In genomic region chr2:25639890-25640289, GRCm38 (mm10) we compare ENCODE assay signal across 10 mouse cellular contexts. TPM values are rescaled to one million over a fixed set of nuclear protein-coding genes. Genes with fewer than 3 reads are reported as not detected.
A peak's percentile ranks its signal among the peaks of the same experiment; 100 is the strongest.
DNase-seq lines count a peak whose midpoint lies in the region; ATAC-seq and TF ChIP-seq lines count a peak whose summit lies in the region.
"Had no signal": no experiment of that assay in that cellular context is flagged by ENCODE, and none has a peak within 500 bp of the region (broad histone marks: within the 10 kb centered on the region; RNA-seq: fewer than 3 reads in every experiment).

No protein-coding gene starts in this region.

- H3K36me3 ChIP-seq in intestine, postnatal 0 days (ENCODE audit: control insufficient read depth, insufficient read depth), result no peaks in the 10 kb centered on the region
- H3K36me3 ChIP-seq in intestine, embryonic 15.5 days, result no peaks in the 10 kb centered on the region
- H3K36me3 ChIP-seq in testis, adult 2 months (ENCODE audit: control insufficient read depth, insufficient read depth, low read length), result no peaks in the 10 kb centered on the region
- no peaks in the 10 kb centered on the region for H3K36me3 ChIP-seq in limb, embryonic 10.5 days

- no peaks in the 10 kb centered on the region for H3K4me1 ChIP-seq in intestine, postnatal 0 days (replicated peaks; ENCODE audit: control insufficient read depth, insufficient read depth, low read length)
- H3K4me1 ChIP-seq in intestine, embryonic 15.5 days (replicated peaks), result no peaks in the 10 kb centered on the region
- no peaks in the 10 kb centered on the region for H3K4me1 ChIP-seq in testis, adult 2 months (ENCODE audit: control insufficient read depth, insufficient read depth, low read length)
- H3K4me1 ChIP-seq in limb, embryonic 10.5 days, result no peaks in the 10 kb centered on the region

- no peak for TF ChIP-seq POLR2A in testis, adult 2 months (IDR thresholded peaks at IDR 0.05; ENCODE audit: control insufficient read depth, low read depth, low read length)

- WGBS in intestine, postnatal 0 days, result 18% methylated on average over 6 of the region's 6 CpGs
- WGBS in intestine, embryonic 15.5 days, result 21% methylated on average over 6 of the region's 6 CpGs
- 20% methylated on average over 6 of the region's 6 CpGs for WGBS in limb, embryonic 10.5 days

- H3K9me3 ChIP-seq in intestine, postnatal 0 days (ENCODE audit: control insufficient read depth), result no peaks in the 10 kb centered on the region
- H3K9me3 ChIP-seq in intestine, embryonic 15.5 days, result no peaks in the 10 kb centered on the region
- H3K9me3 ChIP-seq in limb, embryonic 10.5 days (replicated peaks), result no peaks in the 10 kb centered on the region

- H3K4me3 ChIP-seq in intestine, postnatal 0 days (ENCODE audit: low read depth, low read length), result no peak overlapping the region
- no peak overlapping the region for H3K4me3 ChIP-seq in intestine, embryonic 15.5 days (replicated peaks)
- no peak overlapping the region for H3K4me3 ChIP-seq in testis, adult 2 months (ENCODE audit: control insufficient read depth, low read depth, low read length)
- no peak overlapping the region for H3K4me3 ChIP-seq in limb, embryonic 10.5 days

- H3K4me2 ChIP-seq in intestine, postnatal 0 days (replicated peaks; ENCODE audit: low read depth), result no peak overlapping the region
- no peak overlapping the region for H3K4me2 ChIP-seq in intestine, embryonic 15.5 days (replicated peaks)

- DNase-seq in CD4-positive, CD25-positive, alpha-beta regulatory T cell, adult 2 months (ENCODE audit: low read depth, low spot score), result peak; percentile 69
- no peak for DNase-seq in testis, postnatal 14 days (ENCODE audit: low spot score)
- peak; percentile 73 for DNase-seq in limb, embryonic 10.5 days (ENCODE audit: low spot score)
- peak; percentile 65 for DNase-seq in thymus, postnatal 14 days

- no peak overlapping the region for H3K9ac ChIP-seq in intestine, postnatal 0 days (ENCODE audit: low read depth, low read length)
- H3K9ac ChIP-seq in intestine, embryonic 15.5 days, result no peak overlapping the region

- peak; percentile 73 for TF ChIP-seq CTCF in intestine, postnatal 0 days (IDR thresholded peaks at IDR 0.05; ENCODE audit: low read depth)
- peak; percentile 9; the same call in 1 of the 2 replicates for TF ChIP-seq CTCF in testis, adult 2 months (IDR thresholded peaks at IDR 0.05; ENCODE audit: control insufficient read depth, insufficient read depth, insufficient replicate concordance, low read depth, low read length)

- no peak for ATAC-seq in CD4-positive, CD25-positive, alpha-beta regulatory T cell, adult 4 months
- no peak for ATAC-seq in intestine, postnatal 0 days
- no peak for ATAC-seq in intestine, embryonic 15.5 days

- no peaks in the 10 kb centered on the region for H3K27me3 ChIP-seq in intestine, postnatal 0 days (replicated peaks; ENCODE audit: control insufficient read depth, insufficient read depth, low read length)
- H3K27me3 ChIP-seq in intestine, embryonic 15.5 days (replicated peaks), result no peaks in the 10 kb centered on the region; the same call in 1 of the 2 replicates
- H3K27me3 ChIP-seq in testis, adult 2 months (ENCODE audit: control insufficient read depth, insufficient read depth, low read length), result no peaks in the 10 kb centered on the region
- no peaks in the 10 kb centered on the region for H3K27me3 ChIP-seq in limb, embryonic 10.5 days (ENCODE audit: low read depth, poor library complexity, severe bottlenecking)

- no peak overlapping the region for H3K27ac ChIP-seq in intestine, postnatal 0 days (ENCODE audit: low read depth, low read length)
- no peak overlapping the region for H3K27ac ChIP-seq in intestine, embryonic 15.5 days
- H3K27ac ChIP-seq in testis, adult 2 months (ENCODE audit: control insufficient read depth, insufficient read depth, low read depth, low read length), result no peak overlapping the region
- H3K27ac ChIP-seq in limb, embryonic 10.5 days, result no peak overlapping the region

RNA-seq across cellular contexts. Expression of gene Fcna, which starts 12.1 kb away (rescaled TPM):
- 1 to 10 TPM; 1.8 to 3.5 TPM for polyA plus RNA-seq in CD4-positive, CD25-positive, alpha-beta regulatory T cell, adult 4 months (2017; shearing (Covaris generic))
- 4.1 and 4.7 TPM in 2 replicates for polyA plus RNA-seq in intestine, postnatal 0 days (2015; fragmentation: Nextera tagmentation; extraction: Ambion mirVana)
- 3.5 and 4.7 TPM in 2 replicates for polyA plus RNA-seq in intestine, embryonic 15.5 days (2015; fragmentation: Nextera tagmentation; extraction: Ambion mirVana)
- 0.07 and 0.54 TPM in 2 replicates for polyA plus RNA-seq in testis, adult 2 months (2012; rRNA removed)
- polyA plus RNA-seq in limb, embryonic 10.5 days (2016; fragmentation: Nextera tagmentation; extraction: Ambion mirVana), result 0.34 and 0.43 TPM in 2 replicates

RNA-seq across cellular contexts. Expression of gene Lcn8, which starts 13.0 kb away (rescaled TPM):
- polyA plus RNA-seq in CD4-positive, CD25-positive, alpha-beta regulatory T cell, adult 4 months (2017; shearing (Covaris generic)), result not detected
- polyA plus RNA-seq in intestine, postnatal 0 days (2015; fragmentation: Nextera tagmentation; extraction: Ambion mirVana), result not detected in 2 replicates
- not detected in 2 replicates for polyA plus RNA-seq in intestine, embryonic 15.5 days (2015; fragmentation: Nextera tagmentation; extraction: Ambion mirVana)
- not detected in 2 replicates for polyA plus RNA-seq in testis, adult 2 months (2012; rRNA removed)
- not detected in 2 replicates for polyA plus RNA-seq in limb, embryonic 10.5 days (2016; fragmentation: Nextera tagmentation; extraction: Ambion mirVana)
- polyA plus RNA-seq: stomach, embryonic 16.5 days had no signal

RNA-seq across cellular contexts. Expression of gene Lcn5, which starts 17.9 kb away (rescaled TPM):
- polyA plus RNA-seq in CD4-positive, CD25-positive, alpha-beta regulatory T cell, adult 4 months (2017; shearing (Covaris generic)), result not detected
- not detected in 2 replicates for polyA plus RNA-seq in intestine, postnatal 0 days (2015; fragmentation: Nextera tagmentation; extraction: Ambion mirVana)
- polyA plus RNA-seq in intestine, embryonic 15.5 days (2015; fragmentation: Nextera tagmentation; extraction: Ambion mirVana), result not detected in 2 replicates
- polyA plus RNA-seq in testis, adult 2 months (2012; rRNA removed), result not detected in 2 replicates
- not detected in 2 replicates for polyA plus RNA-seq in limb, embryonic 10.5 days (2016; fragmentation: Nextera tagmentation; extraction: Ambion mirVana)
- polyA plus RNA-seq: lung, embryonic 16.5 days; stomach, embryonic 16.5 days had no signal

RNA-seq across cellular contexts. Expression of gene Tmem141, which starts 18.1 kb away (rescaled TPM):
- under 1 TPM in 1 of 2 experiments, not detected in 1; 0.94 TPM for polyA plus RNA-seq in CD4-positive, CD25-positive, alpha-beta regulatory T cell, adult 4 months (2017; shearing (Covaris generic))
- 23.0 and 25.6 TPM in 2 replicates for polyA plus RNA-seq in intestine, postnatal 0 days (2015; fragmentation: Nextera tagmentation; extraction: Ambion mirVana)
- polyA plus RNA-seq in intestine, embryonic 15.5 days (2015; fragmentation: Nextera tagmentation; extraction: Ambion mirVana), result 22.2 and 23.8 TPM in 2 replicates
- polyA plus RNA-seq in testis, adult 2 months (2012; rRNA removed), result 24.0 and 26.8 TPM in 2 replicates
- 17.0 and 20.7 TPM in 2 replicates for polyA plus RNA-seq in limb, embryonic 10.5 days (2016; fragmentation: Nextera tagmentation; extraction: Ambion mirVana)

RNA-seq across cellular contexts. Expression of gene Ccdc183, which starts 22.4 kb away (rescaled TPM):
- not detected for polyA plus RNA-seq in CD4-positive, CD25-positive, alpha-beta regulatory T cell, adult 4 months (2017; shearing (Covaris generic))
- 0.09 and 0.16 TPM in 2 replicates for polyA plus RNA-seq in intestine, postnatal 0 days (2015; fragmentation: Nextera tagmentation; extraction: Ambion mirVana)
- polyA plus RNA-seq in intestine, embryonic 15.5 days (2015; fragmentation: Nextera tagmentation; extraction: Ambion mirVana), result 0.13 and 0.16 TPM in 2 replicates
- polyA plus RNA-seq in testis, adult 2 months (2012; rRNA removed), result 101 and 107 TPM in 2 replicates
- polyA plus RNA-seq in limb, embryonic 10.5 days (2016; fragmentation: Nextera tagmentation; extraction: Ambion mirVana), result 0.13 TPM in 1 of 2 replicates, not detected in the other
